Mouse (Mus musculus) adrenal gland, adult 8-10 months (tissue): ENCODE data around the gene Wasf2. TPM values are rescaled to one million over a fixed set of nuclear protein-coding genes. Genes with fewer than 3 reads are reported as not detected.
A peak's percentile ranks its signal among the peaks of the same experiment; 100 is the strongest.

Experiments
- DNase-seq: peaks from one replicate; pipeline ENCODE4 v3.0.0; 2022
- total RNA-seq, 4 experiments: library from RNA; stranded (reverse); gene quantifications; 2 replicates each; pipeline ENCODE4 v1.2.4; 2022

The Wasf2 gene
- total RNA-seq, 4 experiments from 2014 or later: 105 to 158 (median 133) TPM

DNA sequence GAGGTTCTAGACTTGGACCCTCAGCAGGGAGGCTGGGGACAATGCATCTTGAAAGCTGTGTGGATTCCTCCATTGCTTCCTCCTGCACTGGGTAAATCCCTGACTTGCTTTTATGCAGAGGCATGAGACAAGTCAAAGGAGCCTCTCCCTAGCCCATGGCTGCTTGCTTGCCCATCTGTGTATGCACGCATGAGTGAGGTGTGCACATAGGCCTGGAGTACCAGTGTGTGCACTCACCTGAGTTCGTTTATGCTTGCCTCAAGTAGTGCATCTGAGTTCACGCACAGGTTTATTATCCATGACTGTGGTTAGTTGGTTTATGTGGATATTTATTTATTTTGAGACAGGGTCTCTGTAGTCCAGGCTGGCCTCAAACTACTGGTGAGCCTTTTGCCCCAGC, 71.9 kb downstream of the Wasf2 start:
- DNase-seq: no peak

DNA sequence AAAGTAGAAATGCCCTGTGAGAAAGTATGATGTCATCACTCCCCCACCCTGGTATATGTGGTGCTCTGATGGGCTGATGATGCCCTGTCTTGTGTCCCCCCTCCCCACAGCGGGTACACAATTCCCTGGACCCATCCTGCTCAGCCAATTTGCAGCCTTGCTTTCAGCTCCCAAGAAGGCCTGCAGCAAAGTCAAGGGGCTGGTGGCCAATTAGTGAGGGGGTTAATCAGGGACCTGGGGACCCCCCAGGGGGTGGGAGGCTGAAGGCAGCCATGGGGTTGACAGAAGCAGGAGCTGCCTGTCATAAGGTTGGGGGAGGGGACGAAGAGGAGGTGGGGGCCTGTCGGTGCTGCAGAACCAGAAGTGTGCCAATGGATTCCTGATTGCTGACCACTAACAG, 73.3 kb downstream of the Wasf2 start:
- DNase-seq: no peak

DNA sequence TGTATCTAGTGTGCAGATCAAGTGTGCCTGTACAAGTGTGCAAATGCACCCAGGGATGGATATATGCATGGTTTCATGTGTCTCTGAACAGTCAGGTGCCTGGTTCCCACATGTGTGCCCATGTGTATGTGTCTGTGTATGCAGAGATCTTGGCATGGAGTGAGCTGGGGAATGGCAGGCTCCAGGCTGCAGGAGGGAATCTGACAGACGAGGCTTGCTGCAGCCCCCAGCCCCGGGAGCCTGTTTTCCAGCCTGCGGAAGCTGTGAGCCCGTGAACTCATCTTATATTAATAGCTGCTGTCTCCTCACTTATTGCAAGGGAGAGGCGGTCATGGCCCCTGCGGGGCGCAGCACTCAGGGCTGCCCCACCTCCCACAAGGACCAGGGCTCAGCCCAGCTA, 74.1 kb downstream of the Wasf2 start:
- DNase-seq: no peak

DNA sequence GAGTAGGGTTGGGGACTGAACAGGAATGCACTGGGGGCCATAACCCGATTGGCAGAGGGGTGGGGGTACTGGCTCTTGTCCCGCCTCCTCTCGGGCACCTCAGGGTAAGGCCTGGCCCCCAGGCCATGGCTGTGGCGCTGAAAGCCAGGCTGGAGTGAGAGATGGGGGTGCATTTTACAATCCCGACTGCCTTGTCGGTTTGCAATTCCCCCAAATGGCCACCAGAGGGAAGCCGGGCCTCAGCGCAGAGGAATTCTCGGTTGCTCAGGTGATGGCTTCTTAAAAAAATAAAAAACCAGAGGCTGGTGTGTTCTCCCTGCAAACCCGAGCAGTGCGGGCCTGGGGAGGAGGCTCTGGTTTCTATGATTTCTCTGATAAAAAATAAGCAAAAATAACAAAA, 79.1 kb downstream of the Wasf2 start:
- peak; percentile 36 for DNase-seq

DNA sequence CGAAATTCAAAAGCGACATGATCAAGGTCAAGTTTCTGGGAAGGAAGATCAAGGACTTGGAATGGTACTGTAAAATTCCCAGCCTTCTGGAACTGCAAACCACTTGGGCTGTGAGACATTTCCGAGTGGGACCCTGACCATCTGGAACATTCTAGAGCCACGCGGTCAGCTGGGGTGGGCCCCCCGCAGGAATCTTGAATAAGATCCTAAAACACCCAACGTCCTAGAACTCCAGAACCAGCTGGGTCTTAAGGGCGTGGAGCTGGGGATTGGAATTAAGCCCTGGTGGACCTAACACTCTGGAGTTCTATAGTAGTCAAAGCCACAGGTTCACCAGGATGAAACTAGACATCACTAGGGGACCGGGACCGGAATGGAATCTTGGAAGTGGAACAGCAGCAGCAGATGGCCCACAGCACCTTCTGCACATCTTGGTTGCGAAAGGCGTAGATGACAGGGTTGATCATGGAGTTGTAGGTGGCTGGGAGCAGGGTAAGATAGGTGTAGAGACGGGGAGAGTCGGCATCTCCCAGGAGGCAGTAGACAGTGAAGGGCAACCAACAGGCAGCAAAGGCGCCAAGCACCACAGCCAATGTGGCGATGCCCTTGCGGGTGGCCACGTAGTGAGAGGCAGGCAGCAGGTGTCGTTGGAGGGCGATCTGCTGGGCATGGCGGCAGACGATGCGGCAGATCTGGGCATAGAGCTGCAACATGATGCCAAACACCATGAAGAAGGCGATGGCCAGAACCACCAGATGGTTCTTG, 79.9 kb downstream of the Wasf2 start:
- DNase-seq: no peak

DNA sequence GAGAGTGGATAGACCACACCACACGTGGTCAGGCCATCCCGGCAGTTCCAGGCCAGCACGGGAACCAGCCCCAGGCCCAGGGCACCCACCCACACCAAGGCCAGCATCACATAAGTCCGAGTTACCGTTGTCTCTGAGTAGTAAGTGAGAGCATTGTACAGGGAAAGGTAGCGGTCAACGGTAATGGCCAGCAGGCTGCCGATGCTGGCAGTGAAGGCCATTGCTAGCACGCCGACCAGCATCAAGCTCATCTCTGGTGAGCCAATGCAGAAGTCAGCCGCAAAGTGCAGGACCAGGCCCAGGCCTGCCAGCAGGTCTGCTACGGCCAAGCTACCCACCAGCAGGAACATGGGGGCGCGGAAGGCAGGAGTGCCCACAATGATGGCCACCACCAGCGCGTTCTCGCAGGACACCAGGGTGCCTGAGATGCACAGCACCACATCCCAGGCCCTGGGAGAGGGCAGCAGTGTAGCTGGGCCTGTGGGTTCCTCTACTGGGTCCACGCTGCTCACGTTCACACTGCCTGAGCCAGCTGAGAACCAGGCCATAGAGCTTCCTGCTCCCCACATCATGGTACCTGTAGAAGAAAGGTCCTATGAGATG, 80.6 kb downstream of the Wasf2 start:
- no peak for DNase-seq

DNA sequence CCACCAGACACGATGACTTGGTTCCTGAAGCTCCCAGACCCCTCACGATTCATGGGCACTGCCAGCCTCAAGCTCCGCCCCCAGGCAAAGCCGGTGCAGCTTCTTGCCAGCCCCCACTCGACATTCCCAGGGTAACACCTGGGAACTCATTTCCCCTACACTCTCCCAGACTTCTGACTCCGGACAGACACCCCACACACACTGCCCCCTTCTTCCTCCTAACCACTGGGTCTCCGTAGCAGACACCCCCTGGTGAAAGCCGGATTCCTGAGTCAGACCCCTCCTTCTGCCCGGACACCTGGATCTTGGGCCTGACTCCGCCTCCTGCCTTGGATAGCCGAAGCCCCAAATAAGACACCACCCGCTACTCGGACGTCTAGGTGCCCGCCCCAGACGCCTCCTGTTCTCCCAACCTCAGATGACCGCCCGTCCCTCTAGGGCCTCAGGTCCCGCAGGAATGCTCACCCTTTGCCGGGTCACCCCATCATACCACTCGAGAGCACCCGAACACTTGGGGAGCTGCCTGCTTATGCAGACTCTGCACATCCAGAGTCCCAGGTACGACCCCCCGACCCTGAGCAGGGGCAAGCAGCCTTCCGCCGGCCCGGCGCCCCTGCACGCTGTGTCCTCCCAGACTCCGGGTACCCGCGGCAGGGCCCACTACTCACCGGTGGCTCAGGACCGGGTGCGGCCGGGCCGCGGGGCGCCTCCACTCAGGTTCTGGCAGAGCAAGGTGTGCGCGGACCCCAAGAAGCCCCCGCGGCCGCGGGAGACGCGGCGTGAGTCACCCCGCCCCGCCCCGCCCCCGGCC, 81.7 kb downstream of the Wasf2 start, which contains the start of the genes Cd164l2 and Gpr3:
Gene Cd164l2, plus strand, starts transcription at position 381 of the 811 bp plus-strand sequence.
Gene Gpr3, minus strand, starts transcription at position 786 of the 811 bp plus-strand sequence.
- no peak for DNase-seq

DNA sequence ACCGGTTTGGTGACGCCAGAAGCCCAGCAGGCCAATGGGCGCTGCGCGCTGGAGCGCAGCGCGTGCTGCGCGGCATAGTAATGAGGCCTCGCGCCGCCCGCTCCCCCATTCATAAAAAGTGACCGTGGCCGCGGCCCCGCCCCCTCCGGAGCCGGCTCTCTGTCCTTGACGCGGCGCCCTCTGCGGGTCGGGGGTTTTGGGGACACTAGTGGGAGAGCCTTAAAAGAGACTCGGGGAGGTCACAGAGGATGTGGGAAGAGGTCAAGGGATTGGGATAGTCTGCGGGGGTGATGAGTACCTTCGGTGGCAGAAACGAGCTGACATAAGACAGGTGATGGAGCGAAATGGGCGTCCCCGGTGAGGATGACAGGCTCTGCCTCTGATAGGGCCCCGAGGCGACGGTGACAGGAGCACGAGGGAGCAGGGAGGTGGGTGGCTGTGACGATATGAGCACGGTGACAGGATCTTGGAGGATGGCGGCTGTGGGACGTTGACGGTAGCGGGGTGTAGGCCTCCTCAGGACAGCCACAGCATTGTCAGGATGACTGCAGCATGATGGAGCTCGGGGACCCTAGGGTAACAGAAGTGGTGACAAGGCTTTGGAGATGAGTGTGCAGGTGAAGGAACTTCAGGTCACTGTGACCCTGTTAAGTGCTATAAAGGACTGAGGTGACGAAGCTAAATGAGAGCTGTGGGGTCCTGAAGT, 82.4 kb downstream of the Wasf2 start:
- DNase-seq: peak; percentile 63

DNA sequence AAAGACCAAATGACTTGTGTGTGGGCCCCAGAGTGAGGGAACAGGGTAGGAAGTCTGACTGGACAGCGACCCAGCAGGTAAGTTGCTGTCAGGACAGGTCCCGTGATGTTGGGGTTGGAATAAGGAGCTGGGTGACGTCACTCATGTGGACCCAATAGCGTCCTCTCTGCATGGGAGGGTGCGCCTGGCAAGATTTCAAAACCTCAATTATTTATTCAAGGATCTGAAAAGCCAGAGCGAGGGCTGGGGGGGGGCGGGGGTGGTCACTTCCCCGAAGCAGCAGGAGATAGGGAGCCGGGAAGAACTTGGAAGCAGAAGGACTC, 82.9 kb downstream of the Wasf2 start:
- no peak for DNase-seq

DNA sequence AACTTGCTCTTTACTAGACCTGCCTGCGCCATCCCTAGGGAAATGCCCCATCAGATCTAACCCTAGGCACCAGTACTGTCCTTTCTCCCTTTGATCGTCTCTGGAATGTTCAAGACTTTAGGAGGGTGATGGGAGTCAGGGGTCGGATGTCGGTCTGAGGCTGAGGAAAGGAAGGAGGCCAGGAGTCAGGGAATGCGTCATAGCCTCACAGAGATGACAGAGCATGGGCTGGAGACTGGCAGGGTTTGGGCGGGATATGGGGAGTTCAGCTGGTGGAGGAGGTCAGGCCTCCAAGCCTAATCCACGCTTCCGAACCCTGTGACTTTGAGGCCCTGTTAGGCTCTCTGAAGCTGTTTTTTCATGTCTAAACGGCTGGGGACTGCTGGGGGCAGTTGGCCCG, 83.4 kb downstream of the Wasf2 start:
- no peak for DNase-seq

DNA sequence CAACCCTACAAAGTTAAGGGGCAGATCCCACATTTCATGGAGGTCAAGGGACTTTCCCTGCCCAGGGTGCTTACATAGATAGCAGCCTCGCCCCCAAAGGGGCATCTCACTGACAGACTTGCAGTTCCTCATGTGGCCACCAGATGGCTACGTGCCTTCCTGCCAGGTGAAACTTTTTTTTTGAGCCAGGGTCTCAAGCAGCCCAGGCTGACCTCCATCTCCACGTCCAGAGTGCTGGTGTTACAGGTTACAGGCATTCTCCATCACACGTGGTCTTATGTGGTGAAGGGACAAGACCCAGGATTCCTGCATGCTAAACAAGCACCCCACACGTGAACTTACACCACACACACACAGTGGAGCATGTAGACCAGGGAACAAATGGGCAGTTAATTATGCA, 87.3 kb downstream of the Wasf2 start:
- DNase-seq: no peak

DNA sequence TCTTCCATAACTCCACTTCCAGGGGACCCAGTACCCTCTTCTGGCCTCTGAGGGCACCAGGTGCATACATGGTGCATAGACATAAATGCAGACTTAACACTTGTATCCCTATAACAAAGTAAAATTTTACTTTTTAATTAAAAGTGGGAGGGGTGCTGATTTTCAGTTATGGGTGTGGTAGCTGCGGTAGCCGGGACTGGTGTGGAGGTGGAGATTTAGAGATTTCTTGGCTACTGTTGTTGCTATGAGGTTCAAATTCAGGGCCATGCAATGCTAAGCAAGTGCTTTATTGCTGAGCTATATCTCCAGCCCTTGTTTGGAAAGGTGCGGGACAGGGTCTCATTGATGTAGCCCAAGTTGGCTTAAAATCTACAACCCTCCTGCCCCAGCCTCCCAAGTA, 88.4 kb downstream of the Wasf2 start:
- DNase-seq: no peak

DNA sequence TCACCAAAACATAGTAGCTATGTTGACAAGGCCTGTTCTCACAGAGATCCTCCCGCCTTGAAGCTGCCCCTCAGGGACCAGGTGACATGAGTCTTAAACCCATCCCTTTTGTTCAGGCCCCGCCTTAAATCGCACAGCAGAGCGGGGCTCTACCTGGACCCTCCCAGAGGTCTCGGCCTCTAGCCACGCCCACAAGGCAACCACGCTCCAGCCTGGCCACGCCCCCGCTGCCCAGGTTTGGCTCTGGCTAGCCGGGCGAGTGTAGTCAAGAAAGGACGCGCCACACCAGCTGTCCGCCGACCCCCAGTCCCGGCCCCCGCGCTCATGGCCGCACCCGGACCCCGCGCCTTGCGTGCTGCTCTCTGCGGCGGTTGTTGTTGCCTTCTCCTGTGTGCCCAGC, 90.4 kb downstream of the Wasf2 start:
- no peak for DNase-seq

DNA sequence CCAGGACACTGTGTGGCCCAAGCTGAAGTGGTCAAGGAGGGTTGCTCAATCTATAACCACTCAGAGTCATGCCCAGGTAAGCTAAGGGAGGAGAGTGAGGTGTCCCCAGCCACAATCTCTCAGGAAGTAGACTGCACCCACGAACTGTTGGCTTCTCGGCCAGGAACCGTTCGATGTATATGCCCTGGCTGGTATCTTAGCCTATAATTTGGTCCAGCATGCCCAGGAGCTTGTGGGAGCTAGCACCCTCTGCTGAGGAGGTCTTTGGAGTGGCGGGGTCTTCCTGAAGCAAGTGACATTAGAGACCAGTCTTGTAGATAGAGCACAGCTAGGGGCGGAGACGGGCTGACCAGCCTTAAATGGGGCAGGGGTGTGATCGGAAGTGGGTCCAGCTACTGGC, 91.4 kb downstream of the Wasf2 start:
- DNase-seq: no peak

DNA sequence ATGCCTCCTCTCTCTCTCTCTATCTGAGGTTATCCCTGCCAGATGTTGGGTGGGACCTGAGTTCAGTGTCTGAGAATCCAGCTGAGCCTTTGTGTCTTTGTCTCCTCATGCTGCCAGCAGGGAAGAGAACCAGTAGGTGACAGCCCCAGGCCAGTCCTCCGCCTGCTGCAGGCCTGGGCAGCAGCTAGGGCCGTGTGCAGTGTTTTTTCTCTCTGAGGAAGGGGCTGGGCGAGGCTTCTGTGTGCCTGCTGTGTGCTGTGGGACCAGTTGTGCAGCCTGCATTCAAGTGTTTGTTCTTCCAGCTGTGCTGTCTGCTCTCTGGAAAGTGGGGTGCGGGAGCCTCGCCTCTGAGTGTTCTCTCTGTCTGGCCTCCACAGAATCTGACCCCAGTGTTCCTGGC, 93.6 kb downstream of the Wasf2 start:
- DNase-seq: no peak

DNA sequence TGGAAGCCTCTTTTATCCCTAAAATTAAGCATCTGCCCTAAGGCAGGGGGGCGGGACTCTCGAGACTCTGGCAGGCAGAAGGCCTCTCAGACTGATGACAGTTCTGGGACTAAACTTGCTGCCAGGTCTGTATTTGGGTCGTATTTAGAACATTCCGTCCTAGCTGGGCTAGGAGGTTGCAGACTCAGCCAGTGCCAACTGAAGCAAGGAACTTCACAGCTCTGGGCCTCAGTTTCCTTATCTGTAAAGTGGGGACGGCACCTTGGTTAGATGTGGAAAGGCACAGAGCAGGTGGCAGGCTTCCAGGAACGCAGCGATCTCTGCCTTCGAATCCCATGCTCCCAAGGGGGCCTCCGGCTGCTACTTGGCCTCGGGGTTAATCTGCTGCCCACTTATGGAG, 95.8 kb downstream of the Wasf2 start:
- no peak for DNase-seq

DNA sequence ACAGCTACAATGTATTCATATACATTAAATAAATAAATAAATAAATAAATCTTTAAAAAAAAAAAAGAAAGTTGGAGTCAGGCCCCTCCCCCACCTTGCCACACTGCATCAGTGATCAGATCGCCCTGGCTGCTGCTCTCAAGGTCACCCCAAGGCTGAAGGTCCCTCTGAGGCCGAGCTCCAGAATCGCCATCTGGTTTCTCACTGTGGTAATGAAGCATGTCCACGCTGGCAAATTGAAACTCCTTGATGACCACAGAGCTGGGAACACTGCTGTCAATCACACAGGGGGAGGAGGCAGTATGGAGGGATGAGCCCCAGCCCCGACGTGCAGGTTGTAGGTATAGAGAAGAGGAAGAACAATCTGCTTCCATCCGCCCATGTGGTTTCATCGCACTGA, 97.3 kb downstream of the Wasf2 start:
- no peak for DNase-seq

DNA sequence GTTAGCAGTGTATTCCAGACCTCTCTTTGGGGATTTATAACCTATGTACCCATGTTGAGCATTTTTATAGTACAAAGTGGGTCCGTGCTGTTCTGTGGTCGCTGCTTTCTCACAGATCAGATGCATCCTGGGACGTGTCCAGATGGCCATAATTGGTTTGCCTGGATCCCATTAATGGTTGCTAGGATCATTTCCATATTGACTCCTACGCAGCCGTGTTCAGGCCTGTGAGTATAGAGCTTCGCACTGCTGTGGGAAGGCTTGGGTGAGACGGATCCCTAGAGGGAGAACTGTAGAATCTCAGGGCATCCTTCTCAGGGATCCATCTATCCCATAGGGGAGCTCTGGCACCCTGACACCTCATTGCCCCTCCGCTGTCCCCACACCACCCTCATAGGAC, 99.3 kb downstream of the Wasf2 start:
- DNase-seq: no peak

DNA sequence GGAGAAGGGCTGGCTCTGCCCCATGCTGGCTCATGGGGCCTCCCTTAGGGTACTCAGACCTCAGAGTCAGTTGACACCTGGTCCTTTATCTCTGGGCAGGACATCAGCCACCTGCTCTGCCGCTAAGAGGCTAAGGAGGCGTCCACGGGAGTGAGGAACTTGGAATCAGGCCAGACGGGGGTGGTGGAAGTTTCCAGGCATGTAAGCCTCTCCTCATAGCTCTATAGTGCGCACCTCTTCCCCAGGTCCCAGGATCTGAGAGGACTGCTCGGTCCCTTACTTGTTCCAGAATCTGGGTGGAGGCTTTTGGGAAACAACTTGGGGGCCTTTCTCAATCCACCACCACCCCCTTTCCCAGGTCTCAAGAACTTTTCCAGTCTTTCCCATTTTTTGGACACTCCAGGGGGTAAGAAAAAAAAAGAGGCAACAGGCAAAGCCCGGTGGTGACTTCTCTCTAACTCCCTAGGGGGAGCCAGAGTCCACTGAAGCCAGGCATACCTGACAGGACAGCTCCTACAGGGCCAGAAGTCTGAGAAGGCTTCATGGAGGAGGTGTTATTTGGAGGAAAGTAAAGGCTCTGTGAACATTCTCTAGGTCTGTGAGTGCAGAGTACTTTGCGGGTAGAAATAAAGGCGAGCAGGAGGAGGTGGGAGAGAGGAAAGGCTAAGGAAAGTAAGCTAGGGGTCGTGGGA, 103.1 kb downstream of the Wasf2 start:
- no peak for DNase-seq

DNA sequence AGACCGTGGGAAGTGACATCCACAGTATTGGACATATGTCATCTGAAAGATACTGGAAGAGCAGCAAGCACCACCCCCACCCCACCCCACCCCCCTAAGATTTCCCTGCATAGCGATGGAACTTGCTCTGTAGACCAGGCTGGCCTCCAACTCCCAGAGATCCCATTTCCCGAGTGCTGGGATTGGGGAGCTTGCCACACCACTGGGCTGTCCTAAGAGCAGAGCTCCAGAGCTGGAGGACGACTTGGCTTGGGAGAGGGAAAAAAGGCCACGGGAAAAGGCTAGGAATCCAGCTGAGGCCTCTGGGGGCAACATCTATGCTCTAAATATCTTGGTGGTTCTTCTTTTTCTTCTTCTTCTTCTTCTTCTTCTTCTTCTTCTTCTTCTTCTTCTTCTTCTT, 104.5 kb downstream of the Wasf2 start:
- no peak for DNase-seq

DNA sequence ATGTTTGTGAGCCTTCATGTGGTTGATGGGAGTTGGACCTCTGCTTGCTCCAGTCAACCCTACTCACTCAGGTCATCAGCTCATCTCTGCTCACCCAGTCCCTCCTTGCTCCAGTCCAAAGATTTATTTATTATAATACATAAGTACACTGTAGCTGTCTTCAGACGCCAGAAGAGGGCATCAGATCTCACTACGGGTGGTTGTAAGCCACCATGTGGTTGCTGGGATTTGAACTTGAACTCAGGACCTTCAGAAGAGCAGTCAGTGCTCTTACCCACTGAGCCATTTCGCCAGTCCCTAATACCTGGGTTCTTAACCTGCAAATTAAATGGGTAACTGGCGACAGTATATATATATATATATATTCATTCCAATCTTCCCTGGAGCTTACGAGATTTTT, 105.1 kb downstream of the Wasf2 start:
- no peak for DNase-seq

DNA sequence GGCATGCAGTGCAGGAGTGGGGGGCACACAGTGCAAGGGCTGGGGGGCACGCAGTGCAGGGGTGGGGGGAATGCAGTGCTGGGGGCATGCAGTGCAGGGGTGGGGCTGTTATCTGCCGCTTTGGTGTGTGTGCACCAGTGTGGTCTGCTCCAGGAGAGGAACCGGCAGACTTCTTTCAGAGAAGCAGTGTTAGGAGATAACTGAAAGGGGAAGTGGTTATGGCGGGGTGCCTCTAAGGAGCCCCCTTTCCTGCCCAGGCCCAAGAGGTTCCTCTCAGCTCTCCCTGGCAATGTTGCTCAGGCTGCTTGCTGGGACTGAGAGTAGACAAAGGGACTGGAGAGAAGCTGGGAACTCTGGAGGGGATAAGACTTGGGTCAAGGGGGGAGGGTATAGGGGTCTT, 107.6 kb downstream of the Wasf2 start:
- no peak for DNase-seq
